Mouse (Mus musculus) testis, adult 2 months (tissue): ENCODE results near the gene Arel1.

Experiments used
- CTCF ChIP-seq: fragments of 200-500 bp; IDR thresholded peaks from 2 replicates; pipeline ENCODE4 v1.5.1; 2012; ENCODE audit warnings: low read depth, mild to moderate bottlenecking, inconsistent platforms, low read length, moderate library complexity; ENCODE audit not compliant: control insufficient read depth, insufficient read depth, insufficient replicate concordance
- POLR2A ChIP-seq: fragments of 200-500 bp; IDR thresholded peaks from 2 replicates; pipeline ENCODE4 v1.6.1; 2012; ENCODE audit warnings: low read depth, mild to moderate bottlenecking, inconsistent platforms, low read length, moderate library complexity; ENCODE audit not compliant: control insufficient read depth

DNA sequence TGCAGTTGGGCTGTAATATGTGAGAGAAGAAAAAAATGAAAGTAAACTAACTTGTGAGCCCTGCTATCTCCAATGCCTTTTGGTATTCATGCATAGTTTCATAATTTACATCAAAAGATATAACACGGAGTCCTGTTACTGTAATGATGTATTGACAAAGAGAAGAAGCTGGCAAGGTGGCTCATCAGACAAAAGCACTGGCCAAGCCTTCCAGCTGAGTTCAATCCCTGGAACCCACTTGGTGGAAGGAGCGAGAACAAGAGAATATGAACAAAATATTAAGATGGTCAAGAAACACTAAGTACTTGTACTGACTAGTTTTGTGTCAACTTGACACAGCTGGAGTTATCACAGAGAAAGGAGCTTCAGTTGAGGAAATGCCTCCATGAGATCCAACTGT lies 98.4 kb downstream of the Arel1 start:
- TF ChIP-seq CTCF: no peak
- TF ChIP-seq POLR2A: no peak
